Mouse (Mus musculus) thymus, adult 18-20 months (tissue): Measurements from ENCODE around the gene Supt4a.

ENCODE experiments used
- DNase-seq, 2 experiments: peaks; one replicate each; pipeline ENCODE4 v3.0.0; 2022; ENCODE audit warnings: mixed read lengths in 2 of 2

The Supt4a gene

GRCm38 (mm10) chr11:87772354-87772753 is 35.0 kb downstream of the Supt4a start:
- no peak for DNase-seq

GRCm38 (mm10) chr11:87778100-87778765 is 40.9 kb downstream of the Supt4a start:
- DNase-seq = no peak

- DNase-seq = no peak
Observed at GRCm38 (mm10) chr11:87778915-87779314, 41.6 kb downstream of the Supt4a start.

GRCm38 (mm10) chr11:87779392-87779791 is 42.0 kb downstream of the Supt4a start:
- DNase-seq = no peak

GRCm38 (mm10) chr11:87780130-87780529 is 42.8 kb downstream of the Supt4a start:
- no peak for DNase-seq

GRCm38 (mm10) chr11:87790088-87790487 is 52.7 kb downstream of the Supt4a start:
- DNase-seq = no peak
